Mouse (Mus musculus): ENCODE results near the gene St6galnac3. TPM values are rescaled to one million over a fixed set of nuclear protein-coding genes. Genes with fewer than 3 reads are reported as not detected.
"Not testable (repeated sequence)": the region's sequence is repeated elsewhere in the genome, so short reads cannot be mapped to it uniquely, and the experiment has no call there.

Gene St6galnac3
- polyA plus RNA-seq, 1 experiment from 2014 or later, result 23.2 TPM

DNA sequence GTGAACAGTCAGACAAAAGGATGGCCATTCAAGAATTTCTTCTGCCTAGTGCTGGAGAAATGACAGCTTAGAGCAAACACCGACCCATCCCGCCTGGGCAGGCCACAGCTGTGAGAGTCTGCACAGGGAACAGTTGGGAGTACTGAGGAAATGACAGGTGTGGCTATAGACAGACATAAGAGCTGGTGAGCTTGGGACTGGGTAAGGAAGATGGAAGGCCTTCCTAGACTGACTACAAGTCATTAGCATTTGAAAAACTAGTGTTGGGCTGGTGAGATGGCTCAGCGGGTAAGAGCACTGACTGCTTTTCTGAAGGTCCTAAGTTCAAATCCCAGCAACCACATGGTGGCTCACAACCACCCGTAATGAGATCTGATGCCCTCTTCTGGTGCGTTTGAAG is 340.3 kb downstream of the St6galnac3 start:
- WGBS, result 91% methylated on average over 5 of the region's 5 CpGs
- not testable (repeated sequence) for H3K9ac ChIP-seq (ENCODE audit: low read length); H3K4me3 ChIP-seq (ENCODE audit: low read depth, low read length); H3K4me1 ChIP-seq (ENCODE audit: control insufficient read depth, insufficient read depth, low read length); H3K9me3 ChIP-seq (replicated peaks; ENCODE audit: control insufficient read depth, low read length); DNase-seq (ENCODE audit: low spot score); H3K36me3 ChIP-seq (ENCODE audit: control insufficient read depth, insufficient read depth, low read length); H3K4me2 ChIP-seq (ENCODE audit: low read length); H3K27ac ChIP-seq (ENCODE audit: low read depth, low read length); H3K27me3 ChIP-seq (replicated peaks; ENCODE audit: control insufficient read depth, insufficient read depth, low read length); ATAC-seq

DNA sequence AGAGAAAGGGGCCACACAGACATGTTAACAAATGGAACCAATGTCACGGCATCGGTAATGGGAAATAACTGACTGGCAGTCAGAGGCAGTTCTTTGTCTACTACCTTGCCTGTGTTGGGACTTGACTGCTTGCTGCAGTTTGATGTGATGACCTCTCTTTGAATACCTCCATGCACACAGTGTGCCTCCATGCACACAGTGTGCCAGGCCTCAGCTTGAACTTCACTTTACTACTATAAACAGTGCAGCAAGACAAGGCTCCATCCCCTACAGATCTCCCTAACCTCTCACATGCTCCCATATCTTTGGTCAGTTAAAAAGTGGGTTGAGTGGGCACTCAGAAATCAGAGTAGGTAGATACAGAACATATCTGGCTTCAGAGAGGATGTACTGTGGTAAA is 341.3 kb downstream of the St6galnac3 start:
- Histone ChIP-seq H3K4me1 (ENCODE audit: control insufficient read depth, insufficient read depth, low read length) (no peaks in the 10 kb centered on the region), H3K4me2 (ENCODE audit: low read length) (no peak overlapping the region), H3K36me3 (ENCODE audit: control insufficient read depth, insufficient read depth, low read length) (no peaks in the 10 kb centered on the region), H3K27ac (ENCODE audit: low read depth, low read length) (no peak overlapping the region), H3K9ac (ENCODE audit: low read length) (no peak overlapping the region), H3K4me3 (ENCODE audit: low read depth, low read length) (no peak overlapping the region), H3K27me3 (replicated peaks; ENCODE audit: control insufficient read depth, insufficient read depth, low read length) (no peaks in the 10 kb centered on the region), H3K9me3 (replicated peaks; ENCODE audit: control insufficient read depth, low read length) (no peaks in the 10 kb centered on the region)
- DNase-seq (ENCODE audit: low spot score) (no peak), ATAC-seq (no peak)
- 94% methylated on average over 2 of the region's 2 CpGs for WGBS

DNA sequence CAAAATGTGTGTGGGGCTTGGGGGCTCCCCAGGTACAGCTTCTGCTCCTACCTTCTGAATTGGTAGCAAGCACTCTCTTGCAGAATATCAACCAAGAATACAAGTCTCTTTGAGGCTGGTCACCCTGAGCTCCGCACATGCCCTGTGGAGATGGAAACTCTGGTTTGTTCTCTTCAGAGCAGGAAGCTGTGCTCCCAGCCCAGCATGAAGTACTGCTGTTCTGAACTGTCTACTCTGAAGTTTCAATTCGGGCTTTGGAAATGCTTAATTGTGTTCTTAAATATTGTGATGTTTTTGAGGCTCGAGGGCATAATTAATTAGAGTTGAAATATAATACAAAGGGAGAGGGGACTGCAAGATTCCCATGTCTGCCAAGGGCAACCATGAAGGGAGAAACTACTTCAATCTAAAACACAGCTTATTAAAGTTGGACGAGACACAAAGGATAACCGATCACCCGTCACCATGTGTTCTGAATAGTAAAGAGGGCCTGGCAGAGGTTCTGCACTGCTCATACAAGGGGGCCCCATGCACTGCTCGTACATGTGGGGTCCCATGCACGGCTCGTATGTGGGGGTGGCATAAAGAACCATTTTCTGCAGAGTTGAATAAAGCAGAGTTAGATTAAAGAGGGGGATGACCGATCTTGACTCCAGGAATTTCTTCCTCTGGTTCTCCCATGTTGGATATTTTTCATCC is 359.8 kb downstream of the St6galnac3 start:
- peak; percentile 65 for DNase-seq (ENCODE audit: low spot score)
- 16% methylated on average over 10 of the region's 10 CpGs for WGBS
- H3K36me3 ChIP-seq (ENCODE audit: control insufficient read depth, insufficient read depth, low read length), result no peaks in the 10 kb centered on the region
- H3K9ac ChIP-seq (ENCODE audit: low read length), result no peak overlapping the region
- H3K4me3 ChIP-seq (ENCODE audit: low read depth, low read length), result no peak overlapping the region
- peak; percentile 68 for ATAC-seq
- H3K9me3 ChIP-seq (replicated peaks; ENCODE audit: control insufficient read depth, low read length), result no peaks in the 10 kb centered on the region
- H3K27me3 ChIP-seq (replicated peaks; ENCODE audit: control insufficient read depth, insufficient read depth, low read length), result no peaks in the 10 kb centered on the region
- peaks cover 14% of the 10 kb centered on the region for H3K4me1 ChIP-seq (ENCODE audit: control insufficient read depth, insufficient read depth, low read length)
- H3K4me2 ChIP-seq (ENCODE audit: low read length), result no peak overlapping the region
- H3K27ac ChIP-seq (ENCODE audit: low read depth, low read length), result no peak overlapping the region

DNA sequence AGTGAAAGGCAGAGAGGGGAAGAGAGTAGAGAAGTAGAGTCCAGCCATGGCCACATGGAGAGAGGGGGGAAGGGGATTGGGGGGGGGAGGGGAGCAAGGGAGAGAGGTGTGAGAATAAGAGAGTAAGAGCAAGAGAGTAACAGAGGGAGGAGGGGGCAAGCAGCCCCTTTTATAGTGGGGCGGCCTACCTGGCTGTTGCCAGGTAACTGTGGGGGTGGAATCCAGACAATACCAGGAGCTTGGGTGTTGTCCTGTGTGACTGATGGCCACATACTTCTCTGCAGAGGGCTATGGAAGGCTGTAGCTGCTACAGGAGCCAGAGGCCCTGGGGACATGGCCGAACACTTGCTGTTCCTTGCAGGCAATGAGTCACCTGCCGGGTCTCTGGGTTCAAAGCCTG is 360.6 kb downstream of the St6galnac3 start:
- DNase-seq (ENCODE audit: low spot score) (no peak), ATAC-seq (no peak)
- H3K27me3 ChIP-seq (replicated peaks; ENCODE audit: control insufficient read depth, insufficient read depth, low read length), result no peaks in the 10 kb centered on the region
- no peak overlapping the region for H3K9ac ChIP-seq (ENCODE audit: low read length)
- no peak overlapping the region for H3K27ac ChIP-seq (ENCODE audit: low read depth, low read length)
- H3K4me2 ChIP-seq (ENCODE audit: low read length), result no peak overlapping the region
- no peaks in the 10 kb centered on the region for H3K9me3 ChIP-seq (replicated peaks; ENCODE audit: control insufficient read depth, low read length)
- 90% methylated on average over 3 of the region's 3 CpGs for WGBS
- H3K36me3 ChIP-seq (ENCODE audit: control insufficient read depth, insufficient read depth, low read length), result no peaks in the 10 kb centered on the region
- no peak overlapping the region for H3K4me3 ChIP-seq (ENCODE audit: low read depth, low read length)
- H3K4me1 ChIP-seq (ENCODE audit: control insufficient read depth, insufficient read depth, low read length), result peaks cover 14% of the 10 kb centered on the region

DNA sequence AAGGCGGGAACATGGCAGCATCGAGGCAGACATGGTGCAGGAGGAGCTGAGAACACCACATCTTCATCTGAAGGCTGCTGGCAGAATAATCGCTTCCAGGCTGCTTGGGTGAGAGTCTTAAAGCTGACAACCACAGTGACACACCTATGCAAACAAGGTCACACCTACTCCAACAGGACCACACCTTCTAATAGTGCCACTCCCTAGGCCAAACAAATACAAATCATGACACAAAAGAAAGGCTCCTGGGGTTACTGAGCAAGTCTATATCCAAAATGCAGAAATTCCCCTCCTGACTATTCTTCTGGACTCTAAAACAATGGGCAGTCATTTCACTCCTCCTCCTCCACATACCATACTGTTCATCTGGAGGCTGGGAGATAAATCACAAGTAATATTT is 365.0 kb downstream of the St6galnac3 start:
- DNase-seq (ENCODE audit: low spot score) (no peak), ATAC-seq (no peak)
- H3K4me3 ChIP-seq (ENCODE audit: low read depth, low read length), result no peak overlapping the region
- WGBS, result 93% methylated on average over 3 of the region's 3 CpGs
- H3K9ac ChIP-seq (ENCODE audit: low read length), result no peak overlapping the region
- H3K27ac ChIP-seq (ENCODE audit: low read depth, low read length), result no peak overlapping the region
- H3K36me3 ChIP-seq (ENCODE audit: control insufficient read depth, insufficient read depth, low read length), result no peaks in the 10 kb centered on the region
- H3K9me3 ChIP-seq (replicated peaks; ENCODE audit: control insufficient read depth, low read length), result no peaks in the 10 kb centered on the region
- H3K4me1 ChIP-seq (ENCODE audit: control insufficient read depth, insufficient read depth, low read length), result peaks cover 3% of the 10 kb centered on the region
- no peak overlapping the region for H3K4me2 ChIP-seq (ENCODE audit: low read length)
- no peaks in the 10 kb centered on the region for H3K27me3 ChIP-seq (replicated peaks; ENCODE audit: control insufficient read depth, insufficient read depth, low read length)

DNA sequence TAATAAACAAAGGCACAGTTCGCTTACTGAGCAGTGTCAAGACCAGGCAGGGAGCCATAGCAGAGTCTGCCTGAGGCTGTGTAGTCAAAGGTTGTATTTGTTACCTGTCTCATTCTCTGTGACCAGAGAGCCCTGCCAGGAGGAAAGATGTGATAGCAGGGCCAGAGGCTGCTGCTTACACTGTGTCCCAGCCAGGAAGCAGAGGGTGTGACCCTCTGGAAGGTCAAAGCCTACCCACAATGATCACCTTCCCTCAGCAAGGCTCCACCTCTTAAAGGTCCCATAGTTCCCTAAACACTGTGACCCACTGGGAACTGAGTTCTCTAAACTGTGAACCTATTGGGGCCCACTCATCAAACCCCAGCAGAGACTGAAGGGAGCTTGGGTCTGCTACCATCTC is 368.9 kb downstream of the St6galnac3 start:
- no peaks in the 10 kb centered on the region for H3K4me1 ChIP-seq (ENCODE audit: control insufficient read depth, insufficient read depth, low read length)
- H3K9me3 ChIP-seq (replicated peaks; ENCODE audit: control insufficient read depth, low read length), result no peaks in the 10 kb centered on the region
- H3K4me2 ChIP-seq (ENCODE audit: low read length), result no peak overlapping the region
- H3K4me3 ChIP-seq (ENCODE audit: low read depth, low read length), result no peak overlapping the region
- ATAC-seq (no peak), DNase-seq (ENCODE audit: low spot score) (no peak)
- H3K27ac ChIP-seq (ENCODE audit: low read depth, low read length), result no peak overlapping the region
- WGBS, result 41% methylated on average over 1 of the region's 1 CpGs
- H3K27me3 ChIP-seq (replicated peaks; ENCODE audit: control insufficient read depth, insufficient read depth, low read length), result no peaks in the 10 kb centered on the region
- no peaks in the 10 kb centered on the region for H3K36me3 ChIP-seq (ENCODE audit: control insufficient read depth, insufficient read depth, low read length)
- no peak overlapping the region for H3K9ac ChIP-seq (ENCODE audit: low read length)

DNA sequence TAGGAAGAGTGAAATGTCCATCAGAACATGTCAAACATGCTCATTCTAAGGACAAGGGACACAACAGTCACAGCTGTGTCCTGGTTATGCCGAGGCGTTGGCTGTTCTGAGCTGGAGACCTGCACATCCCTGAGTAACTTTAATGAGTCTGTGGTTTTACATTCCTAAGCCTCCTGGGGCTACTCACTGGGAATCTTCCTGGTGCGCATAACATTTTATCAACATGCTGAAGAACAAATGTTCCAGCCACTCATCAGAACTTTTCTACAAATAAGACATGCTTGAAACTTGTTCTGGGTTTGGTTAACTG is 370.0 kb downstream of the St6galnac3 start:
- H3K4me1 ChIP-seq (ENCODE audit: control insufficient read depth, insufficient read depth, low read length), result no peaks in the 10 kb centered on the region; the same call in 1 of the 2 replicates
- H3K36me3 ChIP-seq (ENCODE audit: control insufficient read depth, insufficient read depth, low read length), result no peaks in the 10 kb centered on the region
- H3K27ac ChIP-seq (ENCODE audit: low read depth, low read length), result no peak overlapping the region
- H3K4me3 ChIP-seq (ENCODE audit: low read depth, low read length), result no peak overlapping the region
- no peak overlapping the region for H3K4me2 ChIP-seq (ENCODE audit: low read length)
- no peaks in the 10 kb centered on the region for H3K9me3 ChIP-seq (replicated peaks; ENCODE audit: control insufficient read depth, low read length)
- no peak for ATAC-seq
- H3K9ac ChIP-seq (ENCODE audit: low read length), result no peak overlapping the region
- H3K27me3 ChIP-seq (replicated peaks; ENCODE audit: control insufficient read depth, insufficient read depth, low read length), result no peaks in the 10 kb centered on the region
- DNase-seq (ENCODE audit: low spot score), result no peak
- 84% methylated on average over 3 of the region's 3 CpGs for WGBS

DNA sequence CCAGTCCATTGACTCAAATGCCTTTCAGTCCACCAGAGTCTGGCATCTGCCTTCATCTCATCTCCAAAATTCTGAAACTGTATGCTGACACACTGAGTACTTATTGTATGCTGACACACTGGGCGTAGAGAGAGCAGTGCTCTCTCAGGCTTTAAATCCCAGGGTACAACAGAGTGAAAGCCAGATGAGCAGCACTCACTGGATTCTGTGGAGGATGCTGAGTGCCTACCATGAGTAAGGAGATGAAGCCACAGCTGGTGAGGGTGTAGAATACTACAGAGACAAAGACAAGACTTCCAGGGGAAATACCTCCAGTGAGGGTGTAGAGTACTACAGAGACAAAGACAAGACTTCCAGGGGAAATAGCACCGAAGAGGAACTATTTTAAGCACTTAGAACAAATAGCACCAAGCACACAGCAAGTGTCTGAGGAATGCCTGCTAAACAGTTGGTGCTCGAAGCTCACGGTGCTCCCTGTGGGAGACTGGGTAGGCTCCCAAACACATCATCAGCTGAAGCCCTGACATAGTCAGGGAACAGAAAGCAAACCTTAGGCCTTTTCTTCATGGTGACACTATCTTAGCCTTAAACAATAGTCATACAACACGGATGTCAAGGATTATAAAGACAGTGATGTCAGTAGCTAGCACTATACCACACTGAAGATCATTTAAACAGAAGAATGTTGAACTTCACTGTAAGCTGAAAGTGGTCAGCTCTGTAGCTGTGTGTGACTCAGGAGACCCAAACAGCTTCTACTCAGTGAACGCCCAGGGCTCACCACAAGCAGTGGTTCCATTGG is 370.6 kb downstream of the St6galnac3 start:
- Histone ChIP-seq H3K27ac (ENCODE audit: low read depth, low read length) (no peak overlapping the region), H3K4me1 (ENCODE audit: control insufficient read depth, insufficient read depth, low read length) (no peaks in the 10 kb centered on the region; the same call in 1 of the 2 replicates), H3K27me3 (replicated peaks; ENCODE audit: control insufficient read depth, insufficient read depth, low read length) (no peaks in the 10 kb centered on the region), H3K36me3 (ENCODE audit: control insufficient read depth, insufficient read depth, low read length) (no peaks in the 10 kb centered on the region), H3K9ac (ENCODE audit: low read length) (no peak overlapping the region), H3K4me3 (ENCODE audit: low read depth, low read length) (no peak overlapping the region), H3K9me3 (replicated peaks; ENCODE audit: control insufficient read depth, low read length) (no peaks in the 10 kb centered on the region), H3K4me2 (ENCODE audit: low read length) (no peak overlapping the region)
- WGBS, result 91% methylated on average over 6 of the region's 6 CpGs
- ATAC-seq (no peak), DNase-seq (ENCODE audit: low spot score) (no peak)

Data from forebrain, embryonic 14.5 days (tissue).